ENCODE assay signal across 23 mouse cellular contexts in genomic region chr8:83570272-83571000, GRCm38 (mm10). TPM values are rescaled to one million over a fixed set of nuclear protein-coding genes. Genes with fewer than 3 reads are reported as not detected.
DNase-seq lines count a peak whose midpoint lies in the region; ATAC-seq and TF ChIP-seq lines count a peak whose summit lies in the region.
"Had no signal": no experiment of that assay in that cellular context is flagged by ENCODE, and none has a peak within 500 bp of the region (broad histone marks: within the 10 kb centered on the region; RNA-seq: fewer than 3 reads in every experiment).

No protein-coding gene starts in this region.

- DNase-seq in adrenal gland, adult 2 months, result peak; percentile 1
- no peak for DNase-seq in adrenal gland, postnatal 36 days
- DNase-seq in hindbrain, embryonic 10.5 days (ENCODE audit: low spot score), result peak; percentile 2
- peak; percentile 10 for DNase-seq in right cerebral cortex, adult 18-20 months
- DNase-seq in right cerebral cortex, postnatal 4 days, result no peak
- DNase-seq in thymus, postnatal 25 days, result no peak
- DNase-seq: heart, postnatal 4 days; kidney, postnatal 14 days; lung, embryonic 14.5 days had no signal

- H3ac ChIP-seq in myocyte (ENCODE audit: control insufficient read depth, insufficient read length), result no peak overlapping the region

- H3K79me2 ChIP-seq in myocyte (ENCODE audit: control insufficient read depth, insufficient read depth), result peaks cover 19% of the 10 kb centered on the region

- no peaks in the 10 kb centered on the region for H3K9me3 ChIP-seq in hindbrain, embryonic 10.5 days
- H3K9me3 ChIP-seq in hindbrain, embryonic 16.5 days (ENCODE audit: control insufficient read depth, low read length), result no peaks in the 10 kb centered on the region
- H3K9me3 ChIP-seq: embryonic facial prominence, embryonic 13.5 days; forebrain, embryonic 10.5 days; limb, embryonic 13.5 days had no signal

- peaks cover 48% of the 10 kb centered on the region for H3K4me1 ChIP-seq in hindbrain, embryonic 10.5 days (replicated peaks)
- peaks cover 13% of the 10 kb centered on the region for H3K4me1 ChIP-seq in hindbrain, embryonic 16.5 days (ENCODE audit: control insufficient read depth, insufficient read depth, low read depth, low read length)

- no peak overlapping the region for H3K4me2 ChIP-seq in hindbrain, embryonic 16.5 days (ENCODE audit: low read length)
- H3K4me2 ChIP-seq in myocyte (ENCODE audit: low read depth), result no peak overlapping the region
- H3K4me2 ChIP-seq: embryonic facial prominence, embryonic 13.5 days; limb, embryonic 13.5 days; lung, embryonic 14.5 days had no signal

- no peaks in the 10 kb centered on the region for H3K27me3 ChIP-seq in hindbrain, embryonic 10.5 days (ENCODE audit: insufficient read depth, poor library complexity, severe bottlenecking)
- H3K27me3 ChIP-seq in hindbrain, embryonic 16.5 days (replicated peaks; ENCODE audit: control insufficient read depth, insufficient read depth, low read length), result no peaks in the 10 kb centered on the region
- H3K27me3 ChIP-seq in myocyte (ENCODE audit: control insufficient read depth, insufficient read depth, insufficient read length), result no peaks in the 10 kb centered on the region
- H3K27me3 ChIP-seq: embryonic facial prominence, embryonic 13.5 days; limb, embryonic 13.5 days; Patski had no signal

- ATAC-seq in hindbrain, embryonic 16.5 days, result no peak
- ATAC-seq: inflammation-experienced regulatory T-cells, adult 6 months; Patski had no signal

- TF ChIP-seq POLR2A in myocyte (IDR thresholded peaks at IDR 0.05; ENCODE audit: insufficient read length, low read depth), result peak; percentile 13

- peaks cover 65% of the 10 kb centered on the region for H3K36me3 ChIP-seq in hindbrain, embryonic 10.5 days
- peaks cover 21% of the 10 kb centered on the region for H3K36me3 ChIP-seq in hindbrain, embryonic 16.5 days (ENCODE audit: control insufficient read depth, insufficient read depth, low read length)
- peaks cover 3% of the 10 kb centered on the region for H3K36me3 ChIP-seq in myocyte (ENCODE audit: control insufficient read depth, insufficient read depth)

- H3K9ac ChIP-seq in hindbrain, embryonic 16.5 days (ENCODE audit: low read depth, low read length), result no peak overlapping the region
- H3K9ac ChIP-seq: embryonic facial prominence, embryonic 13.5 days; limb, embryonic 13.5 days; lung, embryonic 14.5 days had no signal

- 91% methylated on average over 15 of the region's 15 CpGs for WGBS in hindbrain, embryonic 10.5 days
- WGBS in hindbrain, embryonic 16.5 days, result 87% methylated on average over 12 of the region's 15 CpGs

- no peak overlapping the region for H3K4me3 ChIP-seq in hindbrain, embryonic 10.5 days
- H3K4me3 ChIP-seq in hindbrain, embryonic 16.5 days (ENCODE audit: low read length), result no peak overlapping the region
- no peak overlapping the region for H3K4me3 ChIP-seq in myocyte
- H3K4me3 ChIP-seq: embryonic facial prominence, embryonic 13.5 days; forebrain, embryonic 10.5 days; limb, embryonic 13.5 days had no signal

- no peak overlapping the region for H3K27ac ChIP-seq in hindbrain, embryonic 10.5 days
- no peak overlapping the region for H3K27ac ChIP-seq in hindbrain, embryonic 16.5 days (ENCODE audit: low read depth, low read length)
- H3K27ac ChIP-seq: embryonic facial prominence, embryonic 13.5 days; forebrain, embryonic 10.5 days; limb, embryonic 13.5 days had no signal

TF ChIP-seq in myocyte, 11 proteins besides CTCF, POLR2A, EP300 and RAD21:
- TF ChIP-seq MYOD1 (IDR thresholded peaks at IDR 0.05; ENCODE audit: control insufficient read depth in 1 of 3, insufficient read length in 2 of 3, low read depth in 2 of 3) (no peak), E2F4 (IDR thresholded peaks at IDR 0.05; ENCODE audit: insufficient read depth) (no peak), TCF3 (IDR thresholded peaks at IDR 0.05; ENCODE audit: insufficient read length, low read depth) (no peak), USF1 (IDR thresholded peaks at IDR 0.05; ENCODE audit: low read depth) (no peak), REST (IDR thresholded peaks at IDR 0.05; ENCODE audit: insufficient read depth, insufficient read length) (no peak), CEBPB (IDR thresholded peaks at IDR 0.05; ENCODE audit: insufficient read depth, poor library complexity, severe bottlenecking) (no peak), TCF12 (IDR thresholded peaks at IDR 0.05; ENCODE audit: insufficient read depth, poor library complexity, severe bottlenecking) (no peak), MYOG (IDR thresholded peaks at IDR 0.05; ENCODE audit: control insufficient read depth in 1 of 3, insufficient read depth in 1 of 3, insufficient read length in 2 of 3, low read depth in 2 of 3) (no peak), POLR2AphosphoS2 (IDR thresholded peaks at IDR 0.05; ENCODE audit: insufficient read length, low read depth) (no peak), MAX (IDR thresholded peaks at IDR 0.05; ENCODE audit: low read depth) (no peak), SRF (IDR thresholded peaks at IDR 0.05; ENCODE audit: control insufficient read depth, insufficient read length, low read depth) (no peak)

RNA-seq across cellular contexts. Expression of gene Ndufb7, which starts 4.0 kb away (rescaled TPM):
- 100 to 1,000 TPM; 209 to 258 TPM for total RNA-seq in adrenal gland, adult 2 months (2021)
- polyA plus RNA-seq in adrenal gland, adult 2 months (2012; rRNA removed), result 402 and 495 TPM in 2 replicates
- total RNA-seq in adrenal gland, postnatal 36 days (2021), result 100 to 1,000 TPM; 218 to 228 TPM
- 359 and 398 TPM in 2 replicates for polyA plus RNA-seq in hindbrain, embryonic 10.5 days (2016; fragmentation: Nextera tagmentation; extraction: Ambion mirVana)
- polyA plus RNA-seq in hindbrain, embryonic 16.5 days (2015; fragmentation: Nextera tagmentation; extraction: Ambion mirVana), result 339 and 367 TPM in 2 replicates
- 421 TPM for polyA plus RNA-seq in myocyte (2012; fragmentation: generic; extraction: Trizol)

RNA-seq across cellular contexts. Expression of gene Olfr370, which starts 34.9 kb away (rescaled TPM):
- not detected for total RNA-seq in adrenal gland, adult 2 months (2021)
- polyA plus RNA-seq in adrenal gland, adult 2 months (2012; rRNA removed), result not detected in 2 replicates
- not detected for total RNA-seq in adrenal gland, postnatal 36 days (2021)
- polyA plus RNA-seq in hindbrain, embryonic 10.5 days (2016; fragmentation: Nextera tagmentation; extraction: Ambion mirVana), result 0.10 and 0.16 TPM in 2 replicates
- polyA plus RNA-seq in hindbrain, embryonic 16.5 days (2015; fragmentation: Nextera tagmentation; extraction: Ambion mirVana), result 0.06 TPM in 1 of 2 replicates, not detected in the other
- polyA plus RNA-seq in myocyte (2012; fragmentation: generic; extraction: Trizol), result not detected
- total RNA-seq: adrenal gland, adult 18-20 months; heart, adult 8-10 months; heart, postnatal 4 days; left cerebral cortex, adult 8-10 months; megakaryocyte progenitor cell, adult 5-6 weeks; midbrain, postnatal 0 days had no signal
- polyA plus RNA-seq: embryonic facial prominence, embryonic 13.5 days; forebrain, embryonic 10.5 days; inflammation-experienced regulatory T-cells, adult 6 months; limb, embryonic 13.5 days; lung, embryonic 14.5 days; midbrain, postnatal 0 days; neural tube, embryonic 14.5 days; testis, adult 2 months had no signal

RNA-seq across cellular contexts. Expression of gene Tecr, which starts 37.3 kb away (rescaled TPM):
- total RNA-seq in adrenal gland, adult 2 months (2021), result 100 to 1,000 TPM; 409 to 723 TPM
- polyA plus RNA-seq in adrenal gland, adult 2 months (2012; rRNA removed), result 1,113 and 1,272 TPM in 2 replicates
- total RNA-seq in adrenal gland, postnatal 36 days (2021), result 100 to 1,000 TPM; 450 to 470 TPM
- polyA plus RNA-seq in hindbrain, embryonic 10.5 days (2016; fragmentation: Nextera tagmentation; extraction: Ambion mirVana), result 714 and 783 TPM in 2 replicates
- polyA plus RNA-seq in hindbrain, embryonic 16.5 days (2015; fragmentation: Nextera tagmentation; extraction: Ambion mirVana), result 1,512 and 1,598 TPM in 2 replicates
- 459 TPM for polyA plus RNA-seq in myocyte (2012; fragmentation: generic; extraction: Trizol)

RNA-seq across cellular contexts. Expression of gene Dnajb1, which starts 37.6 kb away (rescaled TPM):
- 10 to 100 TPM; 21.8 to 61.9 TPM for total RNA-seq in adrenal gland, adult 2 months (2021)
- polyA plus RNA-seq in adrenal gland, adult 2 months (2012; rRNA removed), result 21.8 and 27.3 TPM in 2 replicates
- total RNA-seq in adrenal gland, postnatal 36 days (2021), result 10 to 100 TPM; 38.5 to 57.2 TPM
- polyA plus RNA-seq in hindbrain, embryonic 10.5 days (2016; fragmentation: Nextera tagmentation; extraction: Ambion mirVana), result 71.9 and 84.2 TPM in 2 replicates
- 60.8 and 61.8 TPM in 2 replicates for polyA plus RNA-seq in hindbrain, embryonic 16.5 days (2015; fragmentation: Nextera tagmentation; extraction: Ambion mirVana)
- 17.7 TPM for polyA plus RNA-seq in myocyte (2012; fragmentation: generic; extraction: Trizol)

Comparison
In these comparisons a context has a peak if more than half of its experiments do, and no peak if none do; other contexts are left out.
1. DNase-seq: peak in adrenal gland, adult 2 months (single experiment), hindbrain, embryonic 10.5 days (single experiment) and right cerebral cortex, adult 18-20 months (single experiment); none in adrenal gland, postnatal 36 days (0 of 2), right cerebral cortex, postnatal 4 days (single experiment) and thymus, postnatal 25 days (single experiment).